Mouse (Mus musculus) adrenal gland, postnatal 10 days (tissue): ENCODE measurements at regions not wholly inside any gene's neighbourhood (a gene's known extent, or its start where the extent isn't known, plus 50 kb on each side); places are given as distances from the start of the nearest gene placed in this dataset.
"Not testable (repeated sequence)": the region's sequence is repeated elsewhere in the genome, so short reads cannot be mapped to it uniquely, and the experiment has no call there.

ENCODE experiments used
- DNase-seq: peaks from one replicate; pipeline ENCODE4 v3.0.0; 2021; ENCODE audit warnings: mixed read lengths

- DNase-seq, result no peak
Observed at GRCm38 (mm10) chr3:22009898-22010699, 66.4 kb upstream of the Tbl1xr1 start.

GRCm38 (mm10) chr3:22010700-22010991 lies 65.8 kb upstream of the Tbl1xr1 start:
- not testable (repeated sequence) for DNase-seq

- no peak for DNase-seq
Observed at GRCm38 (mm10) chr3:22021360-22021935, 55.0 kb upstream of the Tbl1xr1 start.

- no peak for DNase-seq
Observed at GRCm38 (mm10) chr3:22022418-22022817, 54.0 kb upstream of the Tbl1xr1 start.

GRCm38 (mm10) chr3:22023049-22023448 lies 53.4 kb upstream of the Tbl1xr1 start:
- DNase-seq, result no peak

- no peak for DNase-seq
Observed at GRCm38 (mm10) chr3:22023551-22023950, 52.9 kb upstream of the Tbl1xr1 start.

GRCm38 (mm10) chr3:22024200-22024599 lies 52.3 kb upstream of the Tbl1xr1 start:
- DNase-seq, result no peak

GRCm38 (mm10) chr3:22025119-22025518 lies 51.3 kb upstream of the Tbl1xr1 start:
- no peak for DNase-seq

- DNase-seq, result no peak
Observed at GRCm38 (mm10) chr3:22025615-22026014, 50.8 kb upstream of the Tbl1xr1 start.
